Comparison of ENCODE assay signal across 24 mouse cellular contexts in the genomic region with DNA sequence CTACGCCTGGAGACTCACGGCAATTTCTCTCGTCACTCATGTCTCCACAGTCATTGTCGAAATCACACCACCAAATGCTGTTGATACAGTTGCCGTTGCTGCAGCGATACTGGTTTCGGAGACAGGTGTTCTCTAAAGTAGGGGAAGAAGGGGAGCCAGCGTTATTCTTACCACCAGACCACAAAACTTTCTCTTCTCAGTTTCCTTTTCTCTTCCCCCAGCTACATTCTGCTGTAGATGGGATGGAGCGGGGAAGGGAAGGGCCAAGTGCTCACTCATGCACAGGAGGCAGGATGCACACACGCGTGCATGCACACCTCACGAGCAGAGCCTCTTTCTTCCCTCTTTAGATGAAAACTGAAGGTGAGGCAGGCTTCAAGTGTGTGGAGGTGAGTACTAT.
DNase-seq lines count a peak whose midpoint lies in the region; ATAC-seq and TF ChIP-seq lines count a peak whose summit lies in the region.
"Had no signal": no experiment of that assay in that cellular context is flagged by ENCODE, and none has a peak within 500 bp of the region (broad histone marks: within the 10 kb centered on the region; RNA-seq: fewer than 3 reads in every experiment).

No protein-coding gene starts in this region.

- DNase-seq in lung, postnatal 36 days, result peak; percentile 15
- no peak for DNase-seq in lung, postnatal 0 days (ENCODE audit: low spot score)
- DNase-seq in thymus, postnatal 14 days, result peak; percentile 68
- no peak for DNase-seq in cerebellum, postnatal 25 days
- DNase-seq in layer of hippocampus, adult 11-12 months (ENCODE audit: low spot score), result no peak
- DNase-seq: adrenal gland, postnatal 10 days; cerebellum, adult 11 months; cerebellum, postnatal 36 days; gastrocnemius, adult 2 months; heart, postnatal 4 days; kidney, adult 11 months; right cerebral cortex, postnatal 14 days had no signal

- no peak overlapping the region for H3K4me2 ChIP-seq in lung, postnatal 0 days (replicated peaks; ENCODE audit: low read depth, low read length)
- no peak overlapping the region for H3K4me2 ChIP-seq in kidney, embryonic 14.5 days (replicated peaks; ENCODE audit: low read depth, low read length)
- H3K4me2 ChIP-seq: heart, embryonic 13.5 days; hindbrain, embryonic 15.5 days; limb, embryonic 13.5 days; liver, embryonic 15.5 days; midbrain, embryonic 13.5 days; neural tube, embryonic 13.5 days had no signal

- no peak overlapping the region for H3K4me3 ChIP-seq in lung, postnatal 0 days (ENCODE audit: low read depth, low read length)
- H3K4me3 ChIP-seq in kidney, embryonic 14.5 days (ENCODE audit: low read length), result no peak overlapping the region
- H3K4me3 ChIP-seq: forebrain, embryonic 10.5 days; gastrocnemius, adult 2 months; heart, embryonic 13.5 days; hindbrain, embryonic 15.5 days; limb, embryonic 13.5 days; liver, embryonic 15.5 days; midbrain, embryonic 13.5 days; neural tube, embryonic 13.5 days had no signal

- H3K4me1 ChIP-seq in lung, postnatal 0 days (ENCODE audit: insufficient read depth, low read depth, low read length), result no peaks in the 10 kb centered on the region
- H3K4me1 ChIP-seq in kidney, embryonic 14.5 days (ENCODE audit: control insufficient read depth, insufficient read depth, low read length), result 0 out of 2 replicates have a peak, but pooled peaks cover 6% of the 10 kb centered on the region
- H3K4me1 ChIP-seq: hindbrain, embryonic 15.5 days; liver, embryonic 15.5 days had no signal

- no peaks in the 10 kb centered on the region for H3K9me3 ChIP-seq in lung, postnatal 0 days (ENCODE audit: low read length)
- H3K9me3 ChIP-seq in kidney, embryonic 14.5 days (ENCODE audit: control insufficient read depth, low read length), result no peaks in the 10 kb centered on the region
- H3K9me3 ChIP-seq: forebrain, embryonic 10.5 days; heart, embryonic 13.5 days; hindbrain, embryonic 15.5 days; limb, embryonic 13.5 days; liver, embryonic 15.5 days; midbrain, embryonic 13.5 days; neural tube, embryonic 13.5 days had no signal

- 80% methylated on average over 12 of the region's 12 CpGs for WGBS in lung, postnatal 0 days
- WGBS in kidney, embryonic 14.5 days, result 84% methylated on average over 12 of the region's 12 CpGs

- no peak for TF ChIP-seq CTCF in lung, postnatal 0 days (IDR thresholded peaks at IDR 0.05)

- no peak for TF ChIP-seq EP300 in lung, postnatal 0 days (IDR thresholded peaks at IDR 0.05)

- no peak for ATAC-seq in lung, postnatal 0 days
- ATAC-seq in activated CD4-positive, CD25-positive, alpha-beta regulatory T cell, adult 4 months, result peak; percentile 49
- ATAC-seq in neutrophil, adult 5-6 weeks (ENCODE audit: extremely low read depth, insufficient number of reproducible peaks, low FRiP score, poor library complexity, severe bottlenecking), result peak; percentile 67
- ATAC-seq in kidney, embryonic 14.5 days (ENCODE audit: low FRiP score, low TSS enrichment), result no peak
- ATAC-seq: midbrain, embryonic 13.5 days; Patski had no signal

- H3K27me3 ChIP-seq in lung, postnatal 0 days (replicated peaks; ENCODE audit: insufficient read depth, low read length), result no peaks in the 10 kb centered on the region
- H3K27me3 ChIP-seq in kidney, embryonic 14.5 days (ENCODE audit: control insufficient read depth, insufficient read depth, low read length), result no peaks in the 10 kb centered on the region
- H3K27me3 ChIP-seq: heart, embryonic 13.5 days; hindbrain, embryonic 15.5 days; limb, embryonic 13.5 days; liver, embryonic 15.5 days; midbrain, embryonic 13.5 days; Patski had no signal

- no peak overlapping the region for H3K9ac ChIP-seq in lung, postnatal 0 days (replicated peaks; ENCODE audit: low read depth)
- no peak overlapping the region for H3K9ac ChIP-seq in kidney, embryonic 14.5 days (ENCODE audit: low read depth, low read length)
- H3K9ac ChIP-seq: heart, embryonic 13.5 days; hindbrain, embryonic 15.5 days; limb, embryonic 13.5 days; liver, embryonic 15.5 days; midbrain, embryonic 13.5 days; neural tube, embryonic 13.5 days had no signal

- no peaks in the 10 kb centered on the region for H3K36me3 ChIP-seq in lung, postnatal 0 days (ENCODE audit: insufficient read depth, low read length)
- H3K36me3 ChIP-seq in kidney, embryonic 14.5 days (ENCODE audit: control insufficient read depth, insufficient read depth, low read length), result peaks cover 4% of the 10 kb centered on the region; the same call in 1 of the 2 replicates
- H3K36me3 ChIP-seq: forebrain, embryonic 10.5 days; heart, embryonic 13.5 days; hindbrain, embryonic 15.5 days; limb, embryonic 13.5 days; liver, embryonic 15.5 days had no signal

- no peak overlapping the region for H3K27ac ChIP-seq in lung, postnatal 0 days (ENCODE audit: low read length)
- H3K27ac ChIP-seq in kidney, embryonic 14.5 days (ENCODE audit: low read depth, low read length), result no peak overlapping the region
- H3K27ac ChIP-seq: forebrain, embryonic 10.5 days; gastrocnemius, adult 2 months; heart, embryonic 13.5 days; hindbrain, embryonic 15.5 days; kidney, postnatal 0 days; limb, embryonic 13.5 days; liver, embryonic 15.5 days; midbrain, embryonic 13.5 days; neural tube, embryonic 13.5 days had no signal

Comparison
In these comparisons a context has a peak if more than half of its experiments do, and no peak if none do; other contexts are left out.
1. DNase-seq: peak in lung, postnatal 36 days (single experiment) and thymus, postnatal 14 days (single experiment); none in lung, postnatal 0 days (single experiment), cerebellum, postnatal 25 days (0 of 2) and layer of hippocampus, adult 11-12 months (single experiment).
2. ATAC-seq: peak in activated CD4-positive, CD25-positive, alpha-beta regulatory T cell, adult 4 months (single experiment) and neutrophil, adult 5-6 weeks (single experiment); none in lung, postnatal 0 days (single experiment) and kidney, embryonic 14.5 days (single experiment).